ENCODE assay signal across 14 mouse cellular contexts in genomic region chr13:83865932-83866685, GRCm38 (mm10).
A peak's percentile ranks its signal among the peaks of the same experiment; 100 is the strongest.
DNase-seq lines count a peak whose midpoint lies in the region; ATAC-seq and TF ChIP-seq lines count a peak whose summit lies in the region.
"Had no signal": no experiment of that assay in that cellular context is flagged by ENCODE, and none has a peak within 500 bp of the region (broad histone marks: within the 10 kb centered on the region; RNA-seq: fewer than 3 reads in every experiment).

No protein-coding gene starts in this region.

- H3K27ac ChIP-seq in hindbrain, embryonic 12.5 days, result peak overlapping the region; percentile 87
- H3K27ac ChIP-seq in midbrain, postnatal 0 days (ENCODE audit: low read depth, low read length), result peak overlapping the region; percentile 86
- no peak overlapping the region for H3K27ac ChIP-seq in intestine, postnatal 0 days (ENCODE audit: low read depth, low read length)
- H3K27ac ChIP-seq: left cerebral cortex, adult 2 months; liver, embryonic 12.5 days had no signal

- no peak overlapping the region for H3K4me2 ChIP-seq in hindbrain, embryonic 12.5 days (replicated peaks)
- H3K4me2 ChIP-seq in midbrain, postnatal 0 days (ENCODE audit: low read depth, low read length, poor library complexity, severe bottlenecking), result 0 out of 2 replicates have a peak overlapping the region, but pooled peaks have one; percentile 3
- H3K4me2 ChIP-seq in intestine, postnatal 0 days (replicated peaks; ENCODE audit: low read depth), result no peak overlapping the region
- H3K4me2 ChIP-seq: liver, embryonic 12.5 days had no signal

- no peak overlapping the region for H3K4me3 ChIP-seq in hindbrain, embryonic 12.5 days
- no peak overlapping the region for H3K4me3 ChIP-seq in midbrain, postnatal 0 days (ENCODE audit: low read depth, low read length)
- no peak overlapping the region for H3K4me3 ChIP-seq in intestine, postnatal 0 days (ENCODE audit: low read depth, low read length)
- H3K4me3 ChIP-seq: left cerebral cortex, adult 2 months; liver, embryonic 12.5 days had no signal

- H3K36me3 ChIP-seq in hindbrain, embryonic 12.5 days, result no peaks in the 10 kb centered on the region
- H3K36me3 ChIP-seq in midbrain, postnatal 0 days (ENCODE audit: insufficient read depth, low read length), result no peaks in the 10 kb centered on the region
- H3K36me3 ChIP-seq in intestine, postnatal 0 days (ENCODE audit: control insufficient read depth, insufficient read depth), result no peaks in the 10 kb centered on the region
- H3K36me3 ChIP-seq: liver, embryonic 12.5 days had no signal

- peak; percentile 69 for ATAC-seq in hindbrain, embryonic 12.5 days (ENCODE audit: low FRiP score)
- no peak for ATAC-seq in midbrain, postnatal 0 days (ENCODE audit: low FRiP score)
- no peak for ATAC-seq in intestine, postnatal 0 days
- ATAC-seq: liver, embryonic 12.5 days had no signal

- DNase-seq in cerebellum, adult 11 months, result peak; percentile 19
- DNase-seq in cerebellum, postnatal 4 days (ENCODE audit: low spot score in 2 of 2), result no peak
- peak; percentile 46 to 69 for DNase-seq in cerebellum, postnatal 10 days
- peak; percentile 43 for DNase-seq in midbrain, postnatal 0 days (ENCODE audit: low spot score)
- no peak for DNase-seq in yolk sac, embryonic 10.5 days (ENCODE audit: low spot score)
- no peak for DNase-seq in frontal cortex, postnatal 36 days (ENCODE audit: low spot score in 2 of 2)
- DNase-seq: heart, adult 18-20 months; kidney, adult 11 months; kidney, postnatal 4 days; lung, postnatal 10 days had no signal

- H3K4me1 ChIP-seq in hindbrain, embryonic 12.5 days, result peaks cover 9% of the 10 kb centered on the region
- no peaks in the 10 kb centered on the region; the same call in 1 of the 2 replicates for H3K4me1 ChIP-seq in midbrain, postnatal 0 days (ENCODE audit: insufficient read depth, low read length)
- H3K4me1 ChIP-seq in intestine, postnatal 0 days (replicated peaks; ENCODE audit: control insufficient read depth, insufficient read depth, low read length), result no peaks in the 10 kb centered on the region
- H3K4me1 ChIP-seq: liver, embryonic 12.5 days had no signal

- 56% methylated on average over 6 of the region's 6 CpGs for WGBS in hindbrain, embryonic 12.5 days
- WGBS in midbrain, postnatal 0 days, result 30% methylated on average over 6 of the region's 6 CpGs
- WGBS in intestine, postnatal 0 days, result 87% methylated on average over 6 of the region's 6 CpGs

- no peak overlapping the region for H3K9ac ChIP-seq in hindbrain, embryonic 12.5 days
- no peak overlapping the region; the same call in 1 of the 2 replicates for H3K9ac ChIP-seq in midbrain, postnatal 0 days (replicated peaks; ENCODE audit: low read length, poor library complexity, severe bottlenecking)
- no peak overlapping the region for H3K9ac ChIP-seq in intestine, postnatal 0 days (ENCODE audit: low read depth, low read length)
- H3K9ac ChIP-seq: liver, embryonic 12.5 days had no signal

- H3K27me3 ChIP-seq in hindbrain, embryonic 12.5 days, result no peaks in the 10 kb centered on the region
- H3K27me3 ChIP-seq in midbrain, postnatal 0 days (ENCODE audit: insufficient read depth, low read length), result no peaks in the 10 kb centered on the region
- H3K27me3 ChIP-seq in intestine, postnatal 0 days (replicated peaks; ENCODE audit: control insufficient read depth, insufficient read depth, low read length), result no peaks in the 10 kb centered on the region
- H3K27me3 ChIP-seq: liver, embryonic 12.5 days had no signal

- no peak for TF ChIP-seq CTCF in midbrain, postnatal 0 days (IDR thresholded peaks at IDR 0.05)
- no peak for TF ChIP-seq CTCF in intestine, postnatal 0 days (IDR thresholded peaks at IDR 0.05; ENCODE audit: low read depth)

- H3K9me3 ChIP-seq in hindbrain, embryonic 12.5 days (replicated peaks), result no peaks in the 10 kb centered on the region
- H3K9me3 ChIP-seq in midbrain, postnatal 0 days (ENCODE audit: low read length), result no peaks in the 10 kb centered on the region
- no peaks in the 10 kb centered on the region for H3K9me3 ChIP-seq in intestine, postnatal 0 days (ENCODE audit: control insufficient read depth)
- H3K9me3 ChIP-seq: liver, embryonic 12.5 days had no signal

Comparison
In these comparisons a context has a peak if more than half of its experiments do, and no peak if none do; other contexts are left out.
1. DNase-seq: peak in cerebellum, adult 11 months (single experiment), cerebellum, postnatal 10 days (2 of 2) and midbrain, postnatal 0 days (single experiment); none in cerebellum, postnatal 4 days (0 of 2), yolk sac, embryonic 10.5 days (single experiment) and frontal cortex, postnatal 36 days (0 of 2).